Mouse (Mus musculus) CD4-positive, CD25-positive, alpha-beta regulatory T cell, adult 4 months (primary cell): ENCODE measurements around the gene Lrrc23. TPM values are rescaled to one million over a fixed set of nuclear protein-coding genes. Genes with fewer than 3 reads are reported as not detected.

Experiments
- ATAC-seq: one replicate; pipeline ENCODE4 v1.8.0; 2017
- polyA plus RNA-seq, 2 experiments: library from polyadenylated mRNA; unstranded; fragments of 100-300 nt; shearing (Covaris generic); gene quantifications; one replicate each; pipeline ENCODE4 v1.2.1; 2017

The Lrrc23 gene
- polyA plus RNA-seq, 2 experiments from 2014 or later: 1.1 to 2.7 TPM

GRCm38 (mm10) chr6:124767920-124768703 is 11.4 kb downstream of the Lrrc23 start:
- ATAC-seq: peak; percentile 33

- no peak for ATAC-seq
Measured at GRCm38 (mm10) chr6:124767536-124767919, 12.0 kb downstream of the Lrrc23 start.

- no peak for ATAC-seq
Measured at GRCm38 (mm10) chr6:124765951-124766350, 13.6 kb downstream of the Lrrc23 start.

- peak; percentile 84 for ATAC-seq
Measured at GRCm38 (mm10) chr6:124759259-124759658, 20.3 kb downstream of the Lrrc23 start.

GRCm38 (mm10) chr6:124758849-124759232 is 20.7 kb downstream of the Lrrc23 start:
- ATAC-seq: no peak

GRCm38 (mm10) chr6:124757909-124758848 is 21.3 kb downstream of the Lrrc23 start:
- no peak for ATAC-seq

GRCm38 (mm10) chr6:124757351-124757880 is 22.1 kb downstream of the Lrrc23 start:
- no peak for ATAC-seq

- ATAC-seq: peak; percentile 39
Measured at GRCm38 (mm10) chr6:124756652-124757350, 22.7 kb downstream of the Lrrc23 start.

GRCm38 (mm10) chr6:124755831-124756595 is 23.5 kb downstream of the Lrrc23 start, which contains the start of the genes Gm45234 and Atn1:
TSS of gene Gm45234 (minus strand) at chr6:124756021.
TSS of gene Atn1 (minus strand) at chr6:124756524.
- ATAC-seq: peak; percentile 33

GRCm38 (mm10) chr6:124755306-124755705 is 24.2 kb downstream of the Lrrc23 start:
- no peak for ATAC-seq

- ATAC-seq: no peak
Measured at GRCm38 (mm10) chr6:124753861-124754260, 25.7 kb downstream of the Lrrc23 start.

- ATAC-seq: peak; percentile 78
Measured at GRCm38 (mm10) chr6:124750405-124750804, 29.1 kb downstream of the Lrrc23 start.

GRCm38 (mm10) chr6:124746654-124747632 is 32.6 kb downstream of the Lrrc23 start:
- ATAC-seq: no peak

GRCm38 (mm10) chr6:124746296-124746605 is 33.3 kb downstream of the Lrrc23 start:
- ATAC-seq: no peak

GRCm38 (mm10) chr6:124745490-124746295 is 33.8 kb downstream of the Lrrc23 start:
- peak; percentile 59 for ATAC-seq

GRCm38 (mm10) chr6:124744755-124745321 is 34.7 kb downstream of the Lrrc23 start:
- ATAC-seq: no peak

- ATAC-seq: no peak
Measured at GRCm38 (mm10) chr6:124743647-124744046, 35.9 kb downstream of the Lrrc23 start.

- ATAC-seq: no peak
Measured at GRCm38 (mm10) chr6:124742839-124743514, 36.5 kb downstream of the Lrrc23 start.

- no peak for ATAC-seq
Measured at GRCm38 (mm10) chr6:124741842-124742241, 37.7 kb downstream of the Lrrc23 start.
